Comparison of ENCODE assay signal across 22 mouse cellular contexts in genomic region chr7:118262409-118262808, GRCm38 (mm10). TPM values are rescaled to one million over a fixed set of nuclear protein-coding genes. Genes with fewer than 3 reads are reported as not detected.
DNase-seq lines count a peak whose midpoint lies in the region.
"Had no signal": no experiment of that assay in that cellular context is flagged by ENCODE, and none has a peak within 500 bp of the region (broad histone marks: within the 10 kb centered on the region; RNA-seq: fewer than 3 reads in every experiment).

No protein-coding gene starts in this region.

- no peaks in the 10 kb centered on the region for H3K9me3 ChIP-seq in embryonic facial prominence, embryonic 10.5 days
- H3K9me3 ChIP-seq: embryonic facial prominence, embryonic 12.5 days; heart, embryonic 15.5 days; hindbrain, embryonic 12.5 days; limb, embryonic 12.5 days; midbrain, embryonic 10.5 days; neural tube, embryonic 15.5 days had no signal

- 76% methylated on average over 5 of the region's 5 CpGs for WGBS in embryonic facial prominence, embryonic 10.5 days

- no peak overlapping the region for H3K27ac ChIP-seq in embryonic facial prominence, embryonic 10.5 days (replicated peaks)
- H3K27ac ChIP-seq: embryonic facial prominence, embryonic 12.5 days; heart, adult 2 months; heart, embryonic 15.5 days; hindbrain, embryonic 12.5 days; layer of hippocampus, adult 2 months; left cerebral cortex, adult 2 months; limb, embryonic 12.5 days; midbrain, embryonic 10.5 days; neural tube, embryonic 15.5 days had no signal

- H3K27me3 ChIP-seq in embryonic facial prominence, embryonic 10.5 days (replicated peaks; ENCODE audit: low read depth, poor library complexity, severe bottlenecking), result no peaks in the 10 kb centered on the region
- H3K27me3 ChIP-seq: embryonic facial prominence, embryonic 12.5 days; heart, embryonic 15.5 days; hindbrain, embryonic 12.5 days; limb, embryonic 12.5 days; neural tube, embryonic 15.5 days had no signal

- H3K4me3 ChIP-seq in embryonic facial prominence, embryonic 10.5 days, result no peak overlapping the region
- H3K4me3 ChIP-seq: embryonic facial prominence, embryonic 12.5 days; heart, adult 2 months; heart, embryonic 15.5 days; hindbrain, embryonic 12.5 days; layer of hippocampus, adult 2 months; left cerebral cortex, adult 2 months; limb, embryonic 12.5 days; midbrain, embryonic 10.5 days; neural tube, embryonic 15.5 days had no signal

- DNase-seq in CD4-positive helper T cell, adult 2 months (ENCODE audit: low read depth, low spot score), result peak; percentile 77
- peak; percentile 74 for DNase-seq in CD4-positive, CD25-positive, alpha-beta regulatory T cell, adult 2 months (ENCODE audit: low read depth, low spot score)
- DNase-seq in induced T-regulatory cell, adult 2 months (ENCODE audit: low read depth), result peak; percentile 71
- peak; percentile 64 to 84 for DNase-seq in thymus, adult 18-20 months
- DNase-seq in left cerebral cortex, postnatal 10 days (ENCODE audit: extremely low spot score in 1 of 2, low spot score in 2 of 2), result no peak
- DNase-seq in embryonic facial prominence, embryonic 10.5 days (ENCODE audit: low spot score), result no peak
- DNase-seq in natural killer cell, adult 2 months (ENCODE audit: low spot score in 2 of 2), result no peak
- no peak for DNase-seq in cerebellum, postnatal 10 days
- DNase-seq: adrenal gland, postnatal 25 days; gastrocnemius, postnatal 14 days; heart, adult 2 months; kidney, adult 18-20 months; kidney, postnatal 10 days; right cerebral cortex, postnatal 4 days had no signal

- no peaks in the 10 kb centered on the region for H3K36me3 ChIP-seq in embryonic facial prominence, embryonic 10.5 days (replicated peaks)
- H3K36me3 ChIP-seq: embryonic facial prominence, embryonic 12.5 days; heart, embryonic 15.5 days; hindbrain, embryonic 12.5 days; limb, embryonic 12.5 days; midbrain, embryonic 10.5 days; neural tube, embryonic 15.5 days had no signal

- intact Hi-C loops in left cerebral cortex, postnatal 10 days (cut with DNase I), result no loop called here

- 0 out of 2 replicates have a peak, but pooled peaks cover 3% of the 10 kb centered on the region for H3K4me1 ChIP-seq in embryonic facial prominence, embryonic 10.5 days
- H3K4me1 ChIP-seq: embryonic facial prominence, embryonic 12.5 days; heart, embryonic 15.5 days; hindbrain, embryonic 12.5 days; limb, embryonic 12.5 days; midbrain, embryonic 10.5 days; neural tube, embryonic 15.5 days had no signal

RNA-seq across cellular contexts. Expression of gene Smg1, which starts 18.9 kb away (rescaled TPM):
- 10 to 100 TPM; 61.8 to 74.7 TPM for total RNA-seq in left cerebral cortex, postnatal 10 days (2021)
- 19.3 and 21.8 TPM in 2 replicates for polyA plus RNA-seq in embryonic facial prominence, embryonic 10.5 days (2016; fragmentation: Nextera tagmentation; extraction: Ambion mirVana)

Comparison
In these comparisons a context has a peak if more than half of its experiments do, and no peak if none do; other contexts are left out.
1. DNase-seq: peak in CD4-positive helper T cell, adult 2 months (single experiment), CD4-positive, CD25-positive, alpha-beta regulatory T cell, adult 2 months (single experiment), induced T-regulatory cell, adult 2 months (single experiment) and thymus, adult 18-20 months (2 of 2); none in left cerebral cortex, postnatal 10 days (0 of 2), embryonic facial prominence, embryonic 10.5 days (single experiment), natural killer cell, adult 2 months (0 of 2) and cerebellum, postnatal 10 days (0 of 2).